Mouse (Mus musculus) liver, embryonic 16.5 days (tissue): ENCODE data around the gene G3bp2. TPM values are rescaled to one million over a fixed set of nuclear protein-coding genes. Genes with fewer than 3 reads are reported as not detected.

Experiments used
- ATAC-seq: fragments of 200-750 bp; cut with Nextera tagmentation; 2 replicates; pipeline ENCODE4 v1.8.0; 2017; ENCODE audit warnings: low read depth, mild to moderate bottlenecking, moderate number of reproducible peaks, moderate library complexity
- H3K27ac ChIP-seq: fragments of 300-500 bp; sonication (generic); 2 replicates; pipeline ENCODE4 v1.5.1; 2014; ENCODE audit warnings: mild to moderate bottlenecking, low read length
- H3K27me3 ChIP-seq: fragments of 300-500 bp; sonication (generic); 2 replicates; pipeline ENCODE4 v1.6.1; 2014; ENCODE audit warnings: low read depth, low read length, mixed read lengths; ENCODE audit not compliant: control insufficient read depth, insufficient read depth
- H3K36me3 ChIP-seq: fragments of 300-500 bp; sonication (generic); 2 replicates; pipeline ENCODE4 v1.6.1; 2014; ENCODE audit warnings: mild to moderate bottlenecking; ENCODE audit not compliant: control insufficient read depth, insufficient read depth
- H3K4me1 ChIP-seq: fragments of 300-500 bp; sonication (generic); 2 replicates; pipeline ENCODE4 v1.6.1; 2014; ENCODE audit warnings: low read depth, low read length, mixed read lengths; ENCODE audit not compliant: control insufficient read depth
- H3K4me2 ChIP-seq: fragments of 300-500 bp; sonication (generic); 2 replicates; pipeline ENCODE4 v1.6.1; 2014; ENCODE audit warnings: low read depth, low read length, mixed read lengths
- H3K4me3 ChIP-seq: fragments of 300-500 bp; sonication (generic); 2 replicates; pipeline ENCODE4 v1.5.1; 2014; ENCODE audit warnings: low read depth, mild to moderate bottlenecking, low read length
- H3K9ac ChIP-seq: fragments of 300-500 bp; sonication (generic); 2 replicates; pipeline ENCODE4 v1.6.1; 2014; ENCODE audit warnings: low read depth, low read length
- H3K9me3 ChIP-seq: fragments of 300-500 bp; sonication (generic); replicated peaks from 2 replicates; pipeline ENCODE4 v1.6.1; 2016; ENCODE audit warnings: low read length; ENCODE audit not compliant: control insufficient read depth
- WGBS: fragments of 180-500 bp; shearing (Covaris S2); extraction: QIAGEN DNeasy Blood & Tissue Kit; methylation state at CpG from one replicate; pipeline ENCODE4 v1.1.7; 2014; ENCODE audit not compliant: insufficient replicate concordance; 5-methylcytosine and 5-hydroxymethylcytosine counted together
- polyA plus RNA-seq: library from polyadenylated mRNA; unstranded; fragments of >200 nt; fragmentation: Nextera tagmentation; extraction: Ambion mirVana; gene quantifications from 2 replicates; pipeline ENCODE4 v1.2.1, GENCODE M21; 2015

G3bp2 gene
- polyA plus RNA-seq, 1 experiment from 2014 or later: 40.0 TPM

- WGBS: 44% methylated on average over 1 of the region's 1 CpGs
- H3K9me3 ChIP-seq: no peaks in the 10 kb centered on the region
- H3K36me3 ChIP-seq: no peaks in the 10 kb centered on the region; the same call in 1 of the 2 replicates
- H3K27me3 ChIP-seq: no peaks in the 10 kb centered on the region
- no peak overlapping the region for H3K4me2 ChIP-seq
- no peak overlapping the region for H3K9ac ChIP-seq
- peaks cover 32% of the 10 kb centered on the region for H3K4me1 ChIP-seq
- H3K27ac ChIP-seq: no peak overlapping the region
- no peak for ATAC-seq
- no peak overlapping the region for H3K4me3 ChIP-seq
Measured at GRCm38 (mm10) chr5:92076273-92076672, 7.2 kb downstream of the G3bp2 start.

- no peaks in the 10 kb centered on the region for H3K27me3 ChIP-seq
Measured at GRCm38 (mm10) chr5:92074061-92074460, 9.5 kb downstream of the G3bp2 start.

GRCm38 (mm10) chr5:92063192-92063591 is 20.3 kb downstream of the G3bp2 start:
- no peak overlapping the region for H3K27ac ChIP-seq
- no peak overlapping the region for H3K4me2 ChIP-seq
- no peaks in the 10 kb centered on the region for H3K27me3 ChIP-seq
- H3K9me3 ChIP-seq: no peaks in the 10 kb centered on the region
- no peak overlapping the region for H3K4me3 ChIP-seq
- no peaks in the 10 kb centered on the region for H3K4me1 ChIP-seq
- no peak overlapping the region for H3K9ac ChIP-seq
- 85% methylated on average over 2 of the region's 2 CpGs for WGBS
- peaks cover 19% of the 10 kb centered on the region for H3K36me3 ChIP-seq
- no peak for ATAC-seq

More at GRCm38 (mm10) chr5:92074061-92074460, 9.5 kb downstream of the G3bp2 start:
- WGBS: 44% methylated on average over 14 of the region's 14 CpGs
- no peak overlapping the region for H3K9ac ChIP-seq
- peak; percentile 67 for ATAC-seq
- H3K36me3 ChIP-seq: no peaks in the 10 kb centered on the region; the same call in 1 of the 2 replicates
- no peak overlapping the region; the same call in 1 of the 2 replicates for H3K27ac ChIP-seq
- peak overlapping the region; percentile 17; the same call in 1 of the 2 replicates for H3K4me2 ChIP-seq
- H3K9me3 ChIP-seq: no peaks in the 10 kb centered on the region
- peaks cover 15% of the 10 kb centered on the region for H3K4me1 ChIP-seq
- no peak overlapping the region for H3K4me3 ChIP-seq

GRCm38 (mm10) chr5:92052866-92053265 is 30.7 kb downstream of the G3bp2 start:
- no peak overlapping the region for H3K9ac ChIP-seq
- no peaks in the 10 kb centered on the region for H3K4me1 ChIP-seq
- peak; percentile 13; the same call in 1 of the 2 replicates for ATAC-seq
- no peaks in the 10 kb centered on the region for H3K27me3 ChIP-seq
- no peak overlapping the region for H3K4me2 ChIP-seq
- H3K9me3 ChIP-seq: no peaks in the 10 kb centered on the region
- H3K4me3 ChIP-seq: no peak overlapping the region
- H3K36me3 ChIP-seq: peaks cover 21% of the 10 kb centered on the region
- 75% methylated on average over 6 of the region's 6 CpGs for WGBS
- H3K27ac ChIP-seq: no peak overlapping the region

GRCm38 (mm10) chr5:92050419-92050818 is 33.1 kb downstream of the G3bp2 start:
- no peak overlapping the region for H3K9ac ChIP-seq
- H3K27ac ChIP-seq: no peak overlapping the region
- peaks cover 7% of the 10 kb centered on the region for H3K36me3 ChIP-seq
- H3K9me3 ChIP-seq: no peaks in the 10 kb centered on the region
- no peaks in the 10 kb centered on the region for H3K4me1 ChIP-seq
- no peaks in the 10 kb centered on the region for H3K27me3 ChIP-seq
- no peak overlapping the region for H3K4me3 ChIP-seq
- no peak for ATAC-seq
- 74% methylated on average over 3 of the region's 3 CpGs for WGBS
- H3K4me2 ChIP-seq: no peak overlapping the region

- Histone ChIP-seq H3K27me3 (peaks cover 10% of the 10 kb centered on the region), H3K4me2 (peak within 1 kb of the TSS; percentile 85), H3K9me3 (no peaks in the 10 kb centered on the region), H3K4me3 (peak within 1 kb of the TSS; percentile 86), H3K4me1 (peaks cover 10% of the 10 kb centered on the region), H3K27ac (peak within 1 kb of the TSS; percentile 63; the same call in 1 of the 2 replicates), H3K36me3 (no peaks in the 10 kb centered on the region), H3K9ac (peak within 1 kb of the TSS; percentile 75)
- ATAC-seq: no peak
- 57% methylated on average over 4 of the region's 4 CpGs for WGBS
Measured at GRCm38 (mm10) chr5:92043783-92044182, 39.7 kb downstream of the G3bp2 start, which contains the start of gene Cdkl2. Cdkl2 (minus strand) TSS chr5:92043883.

GRCm38 (mm10) chr5:92042377-92043348 is 40.9 kb downstream of the G3bp2 start:
- no peaks in the 10 kb centered on the region for H3K36me3 ChIP-seq
- peak overlapping the region; percentile 75 for H3K9ac ChIP-seq
- H3K9me3 ChIP-seq: no peaks in the 10 kb centered on the region
- peaks cover 10% of the 10 kb centered on the region for H3K4me1 ChIP-seq
- WGBS: under 1% methylated on average over 67 of the region's 68 CpGs
- peak overlapping the region; percentile 85 for H3K4me2 ChIP-seq
- peak overlapping the region; percentile 63; the same call in 1 of the 2 replicates for H3K27ac ChIP-seq
- peaks cover 10% of the 10 kb centered on the region for H3K27me3 ChIP-seq
- peak; percentile 100 for ATAC-seq
- peak overlapping the region; percentile 86 for H3K4me3 ChIP-seq

GRCm38 (mm10) chr5:92019960-92020359 is 63.6 kb downstream of the G3bp2 start:
- Histone ChIP-seq H3K4me3 (no peak overlapping the region), H3K27me3 (no peaks in the 10 kb centered on the region), H3K27ac (no peak overlapping the region), H3K4me1 (no peaks in the 10 kb centered on the region), H3K9ac (no peak overlapping the region), H3K9me3 (no peaks in the 10 kb centered on the region), H3K36me3 (no peaks in the 10 kb centered on the region), H3K4me2 (no peak overlapping the region)
- ATAC-seq: no peak
- WGBS: 18% methylated on average over 2 of the region's 2 CpGs

- Histone ChIP-seq H3K27me3 (no peaks in the 10 kb centered on the region), H3K9ac (no peak overlapping the region), H3K27ac (no peak overlapping the region), H3K4me3 (no peak overlapping the region), H3K4me1 (no peaks in the 10 kb centered on the region), H3K4me2 (no peak overlapping the region), H3K36me3 (no peaks in the 10 kb centered on the region), H3K9me3 (no peaks in the 10 kb centered on the region)
- ATAC-seq: no peak
- WGBS: 48% methylated on average over 7 of the region's 7 CpGs
Measured at GRCm38 (mm10) chr5:92011756-92012155, 71.8 kb downstream of the G3bp2 start.
